Mouse (Mus musculus): ENCODE measurements around the gene Atp2b4.
"Not testable (repeated sequence)": the region's sequence is repeated elsewhere in the genome, so short reads cannot be mapped to it uniquely, and the experiment has no call there.

Gene Atp2b4

GRCm38 (mm10) chr1:133744609-133745008 is 56.2 kb downstream of the Atp2b4 start:
- peak; percentile 65 for DNase-seq

GRCm38 (mm10) chr1:133742517-133742916 is 58.3 kb downstream of the Atp2b4 start:
- no peak for DNase-seq

- no peak for DNase-seq
These were observed 58.9 kb downstream of the Atp2b4 start for GRCm38 (mm10) chr1:133741881-133742434.

GRCm38 (mm10) chr1:133741171-133741570 is 59.7 kb downstream of the Atp2b4 start:
- DNase-seq: no peak

- no peak for DNase-seq
These were observed 64.2 kb downstream of the Atp2b4 start for GRCm38 (mm10) chr1:133736664-133737063.

- DNase-seq: peak; percentile 78
These were observed 64.7 kb downstream of the Atp2b4 start for GRCm38 (mm10) chr1:133735995-133736652.

GRCm38 (mm10) chr1:133732814-133733213 is 68.0 kb downstream of the Atp2b4 start:
- DNase-seq: no peak

- DNase-seq: no peak
These were observed 72.5 kb downstream of the Atp2b4 start for GRCm38 (mm10) chr1:133728339-133728738.

- DNase-seq: no peak
These were observed 80.5 kb downstream of the Atp2b4 start for GRCm38 (mm10) chr1:133720342-133720741.

- no peak for DNase-seq
These were observed 82.1 kb downstream of the Atp2b4 start for GRCm38 (mm10) chr1:133718786-133719185.

GRCm38 (mm10) chr1:133718296-133718695 is 82.5 kb downstream of the Atp2b4 start:
- no peak for DNase-seq

- no peak for DNase-seq
These were observed 84.4 kb downstream of the Atp2b4 start for GRCm38 (mm10) chr1:133716464-133716863.

GRCm38 (mm10) chr1:133715191-133715590 is 85.7 kb downstream of the Atp2b4 start:
- no peak for DNase-seq

- DNase-seq: no peak
These were observed 87.9 kb downstream of the Atp2b4 start for GRCm38 (mm10) chr1:133713009-133713370.

- no peak for DNase-seq
These were observed 88.4 kb downstream of the Atp2b4 start for GRCm38 (mm10) chr1:133712288-133713008.

- DNase-seq: no peak
These were observed 89.5 kb downstream of the Atp2b4 start for GRCm38 (mm10) chr1:133711376-133711775.

- DNase-seq: no peak
These were observed 89.9 kb downstream of the Atp2b4 start for GRCm38 (mm10) chr1:133710895-133711294.

- DNase-seq: no peak
These were observed 91.5 kb downstream of the Atp2b4 start for GRCm38 (mm10) chr1:133709292-133709691.

- DNase-seq: not testable (repeated sequence)
These were observed 99.0 kb downstream of the Atp2b4 start for GRCm38 (mm10) chr1:133701824-133702223.

GRCm38 (mm10) chr1:133697935-133698620 is 102.8 kb downstream of the Atp2b4 start:
- DNase-seq: no peak

GRCm38 (mm10) chr1:133695901-133696300 is 104.9 kb downstream of the Atp2b4 start:
- DNase-seq: no peak

- no peak for DNase-seq
These were observed 106.0 kb downstream of the Atp2b4 start for GRCm38 (mm10) chr1:133694876-133695275.

- no peak for DNase-seq
These were observed 106.5 kb downstream of the Atp2b4 start for GRCm38 (mm10) chr1:133694301-133694700.
